Mouse (Mus musculus) left cerebral cortex, adult 6 months (tissue): Measurements from ENCODE around the gene Tgfbr1. TPM values are rescaled to one million over a fixed set of nuclear protein-coding genes. Genes with fewer than 3 reads are reported as not detected.

Experiments
- long read RNA-seq, 2 experiments: library from polyadenylated mRNA; unstranded; transcript quantifications; one replicate each; pipeline ENCODE4 v2.0.0; 2019 to 2020
- polyA plus RNA-seq: library from polyadenylated mRNA; unstranded; fragments of <200 nt; fragmentation: Nextera tagmentation; gene quantifications from 2 replicates; pipeline ENCODE4 v1.2.3, GENCODE M21; 2021

The Tgfbr1 gene
- 4.4 and 4.8 TPM in 2 replicates for polyA plus RNA-seq
- long read RNA-seq, experiment 1, full-length matches to known transcripts: 12 of 25 reads
- long read RNA-seq, experiment 1, partial matches to known transcripts: 1 of 25 reads
- long read RNA-seq, experiment 1, other reads (novel, unspliced or antisense): 12 of 25 reads
- long read RNA-seq, experiment 2, partial matches to known transcripts: 0 of 7 reads
- long read RNA-seq, experiment 2, other reads (novel, unspliced or antisense): 7 of 7 reads

DNA sequence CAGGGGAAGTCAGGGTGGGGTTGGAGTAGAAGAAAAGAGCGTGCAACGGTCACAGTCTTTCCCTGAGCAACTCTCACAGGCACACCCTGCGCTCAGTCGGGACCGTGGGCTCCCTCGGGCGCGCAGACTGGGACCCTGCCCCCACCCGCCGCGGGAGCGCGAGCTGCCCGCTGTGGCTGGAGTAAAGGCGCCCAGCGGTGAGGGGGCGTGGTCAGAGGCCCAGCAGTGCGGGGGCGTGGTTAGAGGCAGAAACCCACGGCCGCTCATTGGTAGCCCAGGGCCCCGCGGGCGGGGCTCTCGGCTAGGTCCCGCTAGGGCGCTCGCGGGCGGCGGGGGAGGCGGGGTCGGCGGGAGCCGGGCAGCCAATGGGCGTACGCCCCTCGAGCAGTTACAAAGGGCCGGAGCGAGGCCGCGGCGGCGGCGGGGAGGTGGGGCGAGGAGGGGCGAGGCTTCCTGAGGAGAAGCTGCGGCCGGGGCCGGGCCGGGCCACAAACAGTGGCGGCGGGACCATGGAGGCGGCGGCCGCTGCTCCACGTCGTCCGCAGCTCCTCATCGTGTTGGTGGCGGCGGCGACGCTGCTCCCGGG, at the start of gene Tgfbr1:
Tgfbr1 (plus strand) TSS at position 420 of the 586 bp plus-strand sequence.

Other genes with a start within 250 kb of the Tgfbr1 start
- 0.33 and 0.67 TPM in 2 replicates for gene Col15a1, start 145.1 kb upstream of the Tgfbr1 start, polyA plus RNA-seq
- gene Alg2, start 121.1 kb downstream of the Tgfbr1 start, polyA plus RNA-seq: 52.7 and 66.2 TPM in 2 replicates
- 234 and 261 TPM in 2 replicates for gene Sec61b, start 121.4 kb downstream of the Tgfbr1 start, polyA plus RNA-seq